Mouse (Mus musculus) C2C12 (cell line): ENCODE results near the gene Agfg2.
A peak's percentile ranks its signal among the peaks of the same experiment; 100 is the strongest.

Experiments
- CEBPB ChIP-seq: IDR thresholded peaks from one replicate; pipeline ENCODE4 v1.6.1; 2011; ENCODE audit warnings: low read depth, mild to moderate bottlenecking, control low read depth, moderate library complexity
- CTCF ChIP-seq: IDR thresholded peaks from one replicate; pipeline ENCODE4 v1.5.1; 2011; ENCODE audit not compliant: control insufficient read depth, insufficient read depth, insufficient read length
- MAX ChIP-seq: IDR thresholded peaks from one replicate; pipeline ENCODE4 v1.6.1; 2011; ENCODE audit warnings: mild to moderate bottlenecking, control low read depth
- MYOD1 ChIP-seq: IDR thresholded peaks from one replicate; pipeline ENCODE4 v1.6.1; 2011; ENCODE audit warnings: low read depth; ENCODE audit not compliant: control insufficient read depth, insufficient read length
- MYOG ChIP-seq: IDR thresholded peaks from one replicate; pipeline ENCODE4 v1.6.1; 2011; ENCODE audit not compliant: control insufficient read depth, insufficient read length; ENCODE audit errors: extremely low read depth

- TF ChIP-seq CTCF = no peak
- TF ChIP-seq MAX = peak; percentile 87
- no peak for TF ChIP-seq MYOG
- no peak for TF ChIP-seq MYOD1
- TF ChIP-seq CEBPB = no peak
Observed at GRCm38 (mm10) chr5:137684294-137685123, at the start of gene Agfg2.
